Mouse (Mus musculus): Measurements from ENCODE around the gene Pon1. TPM values are rescaled to one million over a fixed set of nuclear protein-coding genes. Genes with fewer than 3 reads are reported as not detected.

The Pon1 gene
- not detected for polyA plus RNA-seq (2012; fragmentation: generic; extraction: Trizol)
- long read RNA-seq, experiment 1, result 0 reads
- long read RNA-seq, experiment 2, result 0 reads

- TF ChIP-seq CTCF (IDR thresholded peaks at IDR 0.05; ENCODE audit: control insufficient read depth, insufficient read depth, insufficient read length) (no peak), USF1 (IDR thresholded peaks at IDR 0.05; ENCODE audit: low read depth) (no peak), FOSL1 (IDR thresholded peaks at IDR 0.05; ENCODE audit: insufficient read depth, low read length, poor library complexity, severe bottlenecking) (no peak), CEBPB (IDR thresholded peaks at IDR 0.05; ENCODE audit: low read depth) (no peak), MYOG (IDR thresholded peaks at IDR 0.05; ENCODE audit: control insufficient read depth, extremely low read depth, insufficient read length) (no peak), MYOD1 (IDR thresholded peaks at IDR 0.05; ENCODE audit: control insufficient read depth, insufficient read length, low read depth) (no peak), MAX (IDR thresholded peaks at IDR 0.05) (no peak)
- Histone ChIP-seq H3K27me3 (ENCODE audit: control insufficient read depth, insufficient read depth, insufficient read length) (no peaks in the 10 kb centered on the region), H3K36me3 (ENCODE audit: control insufficient read depth, insufficient read depth) (no peaks in the 10 kb centered on the region), H3K79me2 (ENCODE audit: control insufficient read depth, insufficient read depth) (no peaks in the 10 kb centered on the region), H3K79me3 (ENCODE audit: low read depth) (no peaks in the 10 kb centered on the region), H3K4me3 (ENCODE audit: insufficient read depth, poor library complexity, severe bottlenecking) (no peak within 1 kb of the TSS), H3ac (ENCODE audit: control insufficient read depth, insufficient read length, low read depth) (no peak within 1 kb of the TSS)
Measured at GRCm38 (mm10) chr6:5193693-5194092, at the start of gene Pon1. TSS of gene Pon1 (minus strand) at chr6:5193946.

- Histone ChIP-seq H3K4me3 (ENCODE audit: insufficient read depth, poor library complexity, severe bottlenecking) (no peak overlapping the region), H3K27me3 (ENCODE audit: control insufficient read depth, insufficient read depth, insufficient read length) (no peaks in the 10 kb centered on the region), H3K36me3 (ENCODE audit: control insufficient read depth, insufficient read depth) (no peaks in the 10 kb centered on the region), H3ac (ENCODE audit: control insufficient read depth, insufficient read length, low read depth) (no peak overlapping the region), H3K79me2 (ENCODE audit: control insufficient read depth, insufficient read depth) (no peaks in the 10 kb centered on the region), H3K79me3 (ENCODE audit: low read depth) (no peaks in the 10 kb centered on the region)
- no peak for TF ChIP-seq FOSL1 (IDR thresholded peaks at IDR 0.05; ENCODE audit: insufficient read depth, low read length, poor library complexity, severe bottlenecking)
Measured at GRCm38 (mm10) chr6:5238799-5239198, 45.1 kb upstream of the Pon1 start.

- no peaks in the 10 kb centered on the region for H3K79me3 ChIP-seq (ENCODE audit: low read depth)
- no peaks in the 10 kb centered on the region for H3K36me3 ChIP-seq (ENCODE audit: control insufficient read depth, insufficient read depth)
- no peak overlapping the region for H3ac ChIP-seq (ENCODE audit: control insufficient read depth, insufficient read length, low read depth)
- H3K4me3 ChIP-seq (ENCODE audit: insufficient read depth, poor library complexity, severe bottlenecking), result no peak overlapping the region
- H3K79me2 ChIP-seq (ENCODE audit: control insufficient read depth, insufficient read depth), result no peaks in the 10 kb centered on the region
- TF ChIP-seq FOSL1 (IDR thresholded peaks at IDR 0.05; ENCODE audit: insufficient read depth, low read length, poor library complexity, severe bottlenecking) (no peak), CTCF (IDR thresholded peaks at IDR 0.05; ENCODE audit: control insufficient read depth, insufficient read depth, insufficient read length) (no peak), USF1 (IDR thresholded peaks at IDR 0.05; ENCODE audit: low read depth) (no peak), MYOD1 (IDR thresholded peaks at IDR 0.05; ENCODE audit: control insufficient read depth, insufficient read length, low read depth) (no peak), CEBPB (IDR thresholded peaks at IDR 0.05; ENCODE audit: low read depth) (no peak), MYOG (IDR thresholded peaks at IDR 0.05; ENCODE audit: control insufficient read depth, extremely low read depth, insufficient read length) (no peak), MAX (IDR thresholded peaks at IDR 0.05) (no peak)
- H3K27me3 ChIP-seq (ENCODE audit: control insufficient read depth, insufficient read depth, insufficient read length), result no peaks in the 10 kb centered on the region
Measured at GRCm38 (mm10) chr6:5237510-5237909, 43.8 kb upstream of the Pon1 start.

GRCm38 (mm10) chr6:5236843-5237371 is 43.2 kb upstream of the Pon1 start:
- Histone ChIP-seq H3K79me3 (ENCODE audit: low read depth) (no peaks in the 10 kb centered on the region), H3ac (ENCODE audit: control insufficient read depth, insufficient read length, low read depth) (no peak overlapping the region), H3K79me2 (ENCODE audit: control insufficient read depth, insufficient read depth) (no peaks in the 10 kb centered on the region), H3K36me3 (ENCODE audit: control insufficient read depth, insufficient read depth) (no peaks in the 10 kb centered on the region), H3K4me3 (ENCODE audit: insufficient read depth, poor library complexity, severe bottlenecking) (no peak overlapping the region), H3K27me3 (ENCODE audit: control insufficient read depth, insufficient read depth, insufficient read length) (no peaks in the 10 kb centered on the region)
- TF ChIP-seq MYOG (IDR thresholded peaks at IDR 0.05; ENCODE audit: control insufficient read depth, extremely low read depth, insufficient read length) (no peak), CEBPB (IDR thresholded peaks at IDR 0.05; ENCODE audit: low read depth) (no peak), USF1 (IDR thresholded peaks at IDR 0.05; ENCODE audit: low read depth) (no peak), CTCF (IDR thresholded peaks at IDR 0.05; ENCODE audit: control insufficient read depth, insufficient read depth, insufficient read length) (no peak), MYOD1 (IDR thresholded peaks at IDR 0.05; ENCODE audit: control insufficient read depth, insufficient read length, low read depth) (no peak)

- H3K4me3 ChIP-seq (ENCODE audit: insufficient read depth, poor library complexity, severe bottlenecking), result no peak overlapping the region
- no peak overlapping the region for H3ac ChIP-seq (ENCODE audit: control insufficient read depth, insufficient read length, low read depth)
- H3K79me2 ChIP-seq (ENCODE audit: control insufficient read depth, insufficient read depth), result no peaks in the 10 kb centered on the region
- TF ChIP-seq FOSL1 (IDR thresholded peaks at IDR 0.05; ENCODE audit: insufficient read depth, low read length, poor library complexity, severe bottlenecking) (no peak), CEBPB (IDR thresholded peaks at IDR 0.05; ENCODE audit: low read depth) (no peak), MAX (IDR thresholded peaks at IDR 0.05) (no peak), CTCF (IDR thresholded peaks at IDR 0.05; ENCODE audit: control insufficient read depth, insufficient read depth, insufficient read length) (no peak), MYOG (IDR thresholded peaks at IDR 0.05; ENCODE audit: control insufficient read depth, extremely low read depth, insufficient read length) (no peak), MYOD1 (IDR thresholded peaks at IDR 0.05; ENCODE audit: control insufficient read depth, insufficient read length, low read depth) (no peak)
- H3K27me3 ChIP-seq (ENCODE audit: control insufficient read depth, insufficient read depth, insufficient read length), result no peaks in the 10 kb centered on the region
- H3K36me3 ChIP-seq (ENCODE audit: control insufficient read depth, insufficient read depth), result no peaks in the 10 kb centered on the region
- H3K79me3 ChIP-seq (ENCODE audit: low read depth), result no peaks in the 10 kb centered on the region
Measured at GRCm38 (mm10) chr6:5234563-5234962, 40.8 kb upstream of the Pon1 start.

GRCm38 (mm10) chr6:5233812-5234211 is 40.1 kb upstream of the Pon1 start:
- Histone ChIP-seq H3K79me3 (ENCODE audit: low read depth) (no peaks in the 10 kb centered on the region), H3K79me2 (ENCODE audit: control insufficient read depth, insufficient read depth) (no peaks in the 10 kb centered on the region)
- TF ChIP-seq CTCF (IDR thresholded peaks at IDR 0.05; ENCODE audit: control insufficient read depth, insufficient read depth, insufficient read length) (no peak), MYOG (IDR thresholded peaks at IDR 0.05; ENCODE audit: control insufficient read depth, extremely low read depth, insufficient read length) (no peak), MAX (IDR thresholded peaks at IDR 0.05) (no peak), CEBPB (IDR thresholded peaks at IDR 0.05; ENCODE audit: low read depth) (no peak), MYOD1 (IDR thresholded peaks at IDR 0.05; ENCODE audit: control insufficient read depth, insufficient read length, low read depth) (no peak), FOSL1 (IDR thresholded peaks at IDR 0.05; ENCODE audit: insufficient read depth, low read length, poor library complexity, severe bottlenecking) (no peak), USF1 (IDR thresholded peaks at IDR 0.05; ENCODE audit: low read depth) (no peak)

More at GRCm38 (mm10) chr6:5233812-5234211, 40.1 kb upstream of the Pon1 start:
- H3K36me3 ChIP-seq (ENCODE audit: control insufficient read depth, insufficient read depth), result no peaks in the 10 kb centered on the region
- H3ac ChIP-seq (ENCODE audit: control insufficient read depth, insufficient read length, low read depth), result no peak overlapping the region
- no peak overlapping the region for H3K4me3 ChIP-seq (ENCODE audit: insufficient read depth, poor library complexity, severe bottlenecking)
- no peaks in the 10 kb centered on the region for H3K27me3 ChIP-seq (ENCODE audit: control insufficient read depth, insufficient read depth, insufficient read length)
